Mouse (Mus musculus): ENCODE measurements around the gene Ttc6. TPM values are rescaled to one million over a fixed set of nuclear protein-coding genes. Genes with fewer than 3 reads are reported as not detected.

Gene Ttc6
- total RNA-seq, 1 experiment, result 0.18 TPM

DNA sequence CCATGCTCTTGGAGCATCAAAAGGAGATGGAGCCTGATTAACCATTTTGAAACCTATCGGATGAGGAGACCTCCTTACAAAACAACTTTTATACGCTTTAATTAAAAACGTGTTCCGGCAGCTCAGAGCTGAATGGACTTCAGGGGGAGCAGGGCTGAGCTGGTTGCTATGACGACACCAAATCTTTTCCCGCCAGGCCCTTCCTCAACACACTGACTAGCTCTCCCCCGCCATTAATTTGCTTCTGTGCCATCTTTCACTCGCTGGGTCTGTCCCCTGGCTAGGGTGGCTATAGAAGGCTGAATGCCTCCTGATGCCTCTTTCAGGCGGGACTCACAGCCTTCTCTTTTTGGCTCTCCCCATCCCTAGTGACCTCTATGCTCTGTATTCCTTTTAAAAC, 33.4 kb upstream of the Ttc6 start:
- in situ Hi-C loops (cut with MboI; ENCODE audit: low sequenced_read_pairs in 2 of 2, unreplicated experiment in 2 of 2), result no loop called here
- H3K27ac ChIP-seq (ENCODE audit: insufficient read depth, low read depth, low read length, poor library complexity, severe bottlenecking), result no peak overlapping the region
- H3K36me3 ChIP-seq (ENCODE audit: control insufficient read depth, insufficient read depth, low read length, poor library complexity, severe bottlenecking), result no peaks in the 10 kb centered on the region
- H3K4me1 ChIP-seq (ENCODE audit: control insufficient read depth in 2 of 2, insufficient read depth in 2 of 2, low read length in 2 of 2, poor library complexity in 1 of 2), result no peaks in the 10 kb centered on the region; a peak in 1 of 4 replicates
- H3K9ac ChIP-seq (ENCODE audit: insufficient read depth, low read depth, low read length, poor library complexity, severe bottlenecking), result no peak overlapping the region
- H3K4me3 ChIP-seq (ENCODE audit: insufficient read depth in 1 of 2, low read depth in 1 of 2, low read length in 2 of 2, poor library complexity in 1 of 2, severe bottlenecking in 1 of 2), result no peak overlapping the region
- TF ChIP-seq ZNF384 (IDR thresholded peaks at IDR 0.05; ENCODE audit: low read depth, low read length), result no peak
- no peak for TF ChIP-seq HCFC1 (IDR thresholded peaks at IDR 0.05; ENCODE audit: borderline replicate concordance, insufficient read depth, low read length)
- no peak for TF ChIP-seq MAFK (IDR thresholded peaks at IDR 0.05; ENCODE audit: insufficient read depth, low read depth, low read length)
- TF ChIP-seq ZC3H11A (IDR thresholded peaks at IDR 0.05; ENCODE audit: borderline replicate concordance, low read depth, low read length), result no peak
- no peak for TF ChIP-seq CHD2 (IDR thresholded peaks at IDR 0.05; ENCODE audit: low read depth, low read length)
- no peak for DNase-seq (ENCODE audit: low read depth, low spot score)
- H3K9me3 ChIP-seq (ENCODE audit: control insufficient read depth, insufficient read depth, low read depth, low read length), result no peaks in the 10 kb centered on the region

DNA sequence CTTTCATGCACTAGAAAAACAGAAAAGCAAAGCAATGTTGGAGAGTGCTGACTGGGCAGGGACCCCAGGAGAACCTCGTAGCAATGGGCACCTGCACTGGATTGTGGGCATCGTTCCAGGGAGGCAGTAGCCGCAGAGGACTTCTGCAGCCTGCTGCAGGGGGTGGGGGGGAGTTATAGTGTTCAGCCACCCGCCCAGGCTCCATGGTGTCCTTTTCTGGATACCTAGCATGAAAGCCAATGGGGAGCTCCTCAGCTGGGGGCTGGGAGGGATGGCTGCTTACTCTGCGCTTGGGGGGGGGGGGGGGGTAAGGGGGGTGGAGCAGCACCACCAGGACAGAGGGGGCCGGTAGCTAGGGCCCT, 29.4 kb upstream of the Ttc6 start:
- in situ Hi-C loops (cut with MboI; ENCODE audit: low sequenced_read_pairs in 2 of 2, unreplicated experiment in 2 of 2), result no loop called here
- Histone ChIP-seq H3K4me3 (ENCODE audit: insufficient read depth in 1 of 2, low read depth in 1 of 2, low read length in 2 of 2, poor library complexity in 1 of 2, severe bottlenecking in 1 of 2) (peak overlapping the region in 1 of 2 experiments; percentile 56; a peak in 2 of 4 replicates), H3K9me3 (ENCODE audit: control insufficient read depth, insufficient read depth, low read depth, low read length) (no peaks in the 10 kb centered on the region), H3K36me3 (ENCODE audit: control insufficient read depth, insufficient read depth, low read length, poor library complexity, severe bottlenecking) (no peaks in the 10 kb centered on the region), H3K4me1 (ENCODE audit: control insufficient read depth in 2 of 2, insufficient read depth in 2 of 2, low read length in 2 of 2, poor library complexity in 1 of 2) (peaks cover 0 to 3% of the 10 kb centered on the region in 2 experiments; a peak in 1 of 4 replicates), H3K9ac (ENCODE audit: insufficient read depth, low read depth, low read length, poor library complexity, severe bottlenecking) (no peak overlapping the region), H3K27ac (ENCODE audit: insufficient read depth, low read depth, low read length, poor library complexity, severe bottlenecking) (no peak overlapping the region)
- no peak for DNase-seq (ENCODE audit: low read depth, low spot score)
- TF ChIP-seq MAFK (IDR thresholded peaks at IDR 0.05; ENCODE audit: insufficient read depth, low read depth, low read length), result no peak
- TF ChIP-seq ZNF384 (IDR thresholded peaks at IDR 0.05; ENCODE audit: low read depth, low read length), result no peak
- TF ChIP-seq ZC3H11A (IDR thresholded peaks at IDR 0.05; ENCODE audit: borderline replicate concordance, low read depth, low read length), result no peak
- no peak for TF ChIP-seq HCFC1 (IDR thresholded peaks at IDR 0.05; ENCODE audit: borderline replicate concordance, insufficient read depth, low read length)
- no peak for TF ChIP-seq CHD2 (IDR thresholded peaks at IDR 0.05; ENCODE audit: low read depth, low read length)

DNA sequence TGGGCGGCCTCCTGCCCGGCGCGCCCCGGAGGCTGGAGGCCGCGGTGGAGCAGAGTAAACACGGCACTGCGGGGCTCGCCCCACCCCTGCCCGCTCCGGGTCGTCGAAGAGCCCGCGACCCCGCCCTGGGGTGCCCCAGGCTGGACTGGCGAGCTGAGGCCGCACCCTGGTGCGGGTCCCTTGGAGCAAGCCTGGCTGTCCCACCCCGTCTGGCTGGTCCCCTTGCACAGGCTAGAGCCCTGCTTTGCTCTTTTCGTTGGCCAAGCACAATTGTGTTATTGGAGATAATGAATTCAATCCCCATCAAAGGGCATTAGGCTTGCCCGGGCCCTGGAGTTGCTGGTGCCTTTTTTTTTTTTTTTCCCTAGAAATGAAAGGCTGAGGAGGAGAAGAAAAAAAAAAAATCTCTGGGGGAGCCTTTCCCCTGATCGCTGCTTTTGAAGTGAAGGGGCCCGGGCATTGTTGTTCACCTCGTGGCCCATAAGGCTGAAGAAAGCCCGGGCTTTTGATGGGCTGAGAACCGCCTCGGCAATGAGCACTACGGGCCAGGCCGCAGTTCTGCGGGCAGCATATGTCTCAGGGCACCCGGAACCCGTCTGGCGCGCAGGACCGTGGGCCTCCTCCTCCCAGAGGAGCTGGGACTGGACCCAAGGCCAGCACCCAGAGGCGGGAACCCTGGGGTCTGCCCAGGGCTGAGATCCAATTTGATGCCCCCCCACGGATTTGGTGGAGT, 28.9 kb upstream of the Ttc6 start:
- Histone ChIP-seq H3K4me3 (ENCODE audit: insufficient read depth in 1 of 2, low read depth in 1 of 2, low read length in 2 of 2, poor library complexity in 1 of 2, severe bottlenecking in 1 of 2) (peak overlapping the region; percentile 26 to 56; a peak in 3 of 4 replicates), H3K27ac (ENCODE audit: insufficient read depth, low read depth, low read length, poor library complexity, severe bottlenecking) (no peak overlapping the region), H3K36me3 (ENCODE audit: control insufficient read depth, insufficient read depth, low read length, poor library complexity, severe bottlenecking) (no peaks in the 10 kb centered on the region), H3K4me1 (ENCODE audit: control insufficient read depth in 2 of 2, insufficient read depth in 2 of 2, low read length in 2 of 2, poor library complexity in 1 of 2) (peaks cover 0 to 3% of the 10 kb centered on the region in 2 experiments; a peak in 1 of 4 replicates), H3K9ac (ENCODE audit: insufficient read depth, low read depth, low read length, poor library complexity, severe bottlenecking) (no peak overlapping the region), H3K9me3 (ENCODE audit: control insufficient read depth, insufficient read depth, low read depth, low read length) (no peaks in the 10 kb centered on the region)
- no peak for TF ChIP-seq CHD2 (IDR thresholded peaks at IDR 0.05; ENCODE audit: low read depth, low read length)
- no peak for TF ChIP-seq MAFK (IDR thresholded peaks at IDR 0.05; ENCODE audit: insufficient read depth, low read depth, low read length)
- TF ChIP-seq ZNF384 (IDR thresholded peaks at IDR 0.05; ENCODE audit: low read depth, low read length), result 0 out of 2 replicates have a peak, but pooled peaks have one; percentile 3
- no peak for DNase-seq (ENCODE audit: low read depth, low spot score)
- in situ Hi-C loops (cut with MboI; ENCODE audit: low sequenced_read_pairs in 2 of 2, unreplicated experiment in 2 of 2), result loop anchor here (5.0 kb wide), 2 partner anchors 843 to 998 kb away; partner anchors contain the start of genes Nkx2-1 (in 1 of the 2) and Pax9 (in 1 of the 2)

DNA sequence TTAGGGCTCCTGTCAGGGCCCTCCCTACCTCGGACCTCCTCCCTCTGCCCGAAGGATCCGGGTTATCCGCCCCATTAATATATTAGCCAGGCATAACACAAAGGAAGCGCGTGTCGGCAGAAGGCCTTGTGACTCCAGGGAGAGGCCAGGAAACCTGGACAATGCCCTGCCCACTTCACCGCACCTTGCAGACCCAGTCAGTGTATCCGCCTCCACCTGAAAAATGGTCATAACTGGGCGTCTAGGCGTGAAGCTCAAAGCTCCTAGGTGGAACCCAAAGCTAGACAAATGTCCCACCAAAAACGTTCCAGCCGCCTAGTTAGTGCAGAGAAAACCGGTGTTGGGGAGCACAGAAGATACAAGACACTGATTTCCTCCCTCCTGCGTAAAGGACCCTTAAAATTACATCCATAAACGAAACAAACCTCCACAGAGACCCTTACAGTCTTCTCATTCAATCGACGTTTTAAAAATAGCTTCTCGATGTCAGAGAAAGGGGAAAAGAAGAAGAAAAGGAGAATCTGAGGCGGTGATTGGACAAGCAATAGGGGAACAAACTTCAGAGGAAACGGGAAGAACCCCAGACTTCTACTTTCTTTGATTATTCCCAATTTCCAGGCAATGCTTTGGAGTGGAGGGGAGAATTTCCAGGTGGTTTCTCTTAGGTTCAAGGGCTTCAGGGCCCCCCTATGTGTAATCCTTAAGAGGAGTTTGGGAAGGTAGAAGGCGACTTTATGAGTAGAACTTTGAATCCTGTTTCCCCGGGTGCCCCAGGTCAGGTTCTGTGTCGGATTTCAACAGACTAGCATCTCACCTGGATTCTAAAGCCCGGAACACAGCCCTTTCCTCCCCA, 27.6 kb upstream of the Ttc6 start:
- Histone ChIP-seq H3K9ac (ENCODE audit: insufficient read depth, low read depth, low read length, poor library complexity, severe bottlenecking) (no peak overlapping the region), H3K36me3 (ENCODE audit: control insufficient read depth, insufficient read depth, low read length, poor library complexity, severe bottlenecking) (no peaks in the 10 kb centered on the region), H3K27ac (ENCODE audit: insufficient read depth, low read depth, low read length, poor library complexity, severe bottlenecking) (no peak overlapping the region), H3K4me3 (ENCODE audit: insufficient read depth in 1 of 2, low read depth in 1 of 2, low read length in 2 of 2, poor library complexity in 1 of 2, severe bottlenecking in 1 of 2) (peak overlapping the region in 1 of 2 experiments; percentile 6; a peak in 1 of 4 replicates), H3K4me1 (ENCODE audit: control insufficient read depth in 2 of 2, insufficient read depth in 2 of 2, low read length in 2 of 2, poor library complexity in 1 of 2) (peaks cover 0 to 3% of the 10 kb centered on the region in 2 experiments; a peak in 1 of 4 replicates), H3K9me3 (ENCODE audit: control insufficient read depth, insufficient read depth, low read depth, low read length) (no peaks in the 10 kb centered on the region)
- TF ChIP-seq MAFK (IDR thresholded peaks at IDR 0.05; ENCODE audit: insufficient read depth, low read depth, low read length) (no peak), ZNF384 (IDR thresholded peaks at IDR 0.05; ENCODE audit: low read depth, low read length) (no peak), CHD2 (IDR thresholded peaks at IDR 0.05; ENCODE audit: low read depth, low read length) (no peak), HCFC1 (IDR thresholded peaks at IDR 0.05; ENCODE audit: borderline replicate concordance, insufficient read depth, low read length) (no peak), ZC3H11A (IDR thresholded peaks at IDR 0.05; ENCODE audit: borderline replicate concordance, low read depth, low read length) (no peak)
- in situ Hi-C loops (cut with MboI; ENCODE audit: low sequenced_read_pairs in 2 of 2, unreplicated experiment in 2 of 2), result loop anchor here (5.0 kb wide), 2 partner anchors 844 to 999 kb away; partner anchors contain the start of genes Nkx2-1 (in 1 of the 2) and Pax9 (in 1 of the 2)
- no peak for DNase-seq (ENCODE audit: low read depth, low spot score)
